Mouse (Mus musculus) kidney, postnatal 14 days (tissue): Measurements from ENCODE around the gene Rbm45.

Experiments used
- DNase-seq: peaks from one replicate; pipeline ENCODE4 v3.0.0; 2022; ENCODE audit warnings: mixed read lengths

Gene Rbm45

GRCm38 (mm10) chr2:76400178-76400577 is 30.4 kb downstream of the Rbm45 start:
- DNase-seq: no peak

GRCm38 (mm10) chr2:76405596-76406150 is 35.9 kb downstream of the Rbm45 start:
- DNase-seq: no peak

- DNase-seq: peak; percentile 89
Observed at GRCm38 (mm10) chr2:76406151-76406936, 36.6 kb downstream of the Rbm45 start, which contains the start of gene Osbpl6. Gene Osbpl6 (plus strand): TSS chr2:76406508.

GRCm38 (mm10) chr2:76406937-76407441 is 37.2 kb downstream of the Rbm45 start:
- DNase-seq: peak; percentile 74

- DNase-seq: no peak
Observed at GRCm38 (mm10) chr2:76409526-76409925, 39.7 kb downstream of the Rbm45 start.

- no peak for DNase-seq
Observed at GRCm38 (mm10) chr2:76409986-76410385, 40.2 kb downstream of the Rbm45 start.

GRCm38 (mm10) chr2:76412924-76413323 is 43.1 kb downstream of the Rbm45 start:
- no peak for DNase-seq

- no peak for DNase-seq
Observed at GRCm38 (mm10) chr2:76417446-76418141, 47.8 kb downstream of the Rbm45 start.

- no peak for DNase-seq
Observed at GRCm38 (mm10) chr2:76418142-76418518, 48.3 kb downstream of the Rbm45 start.

- no peak for DNase-seq
Observed at GRCm38 (mm10) chr2:76421411-76421924, 51.7 kb downstream of the Rbm45 start.

- no peak for DNase-seq
Observed at GRCm38 (mm10) chr2:76426816-76427215, 57.0 kb downstream of the Rbm45 start.

- DNase-seq: no peak
Observed at GRCm38 (mm10) chr2:76429318-76429717, 59.5 kb downstream of the Rbm45 start.

- DNase-seq: no peak
Observed at GRCm38 (mm10) chr2:76429855-76430254, 60.1 kb downstream of the Rbm45 start.

- DNase-seq: no peak
Observed at GRCm38 (mm10) chr2:76430539-76430938, 60.8 kb downstream of the Rbm45 start.
